Mouse (Mus musculus) layer of hippocampus, postnatal 14 days (tissue): Measurements from ENCODE around the gene Epyc. TPM values are rescaled to one million over a fixed set of nuclear protein-coding genes. Genes with fewer than 3 reads are reported as not detected.
"Not testable (repeated sequence)": the region's sequence is repeated elsewhere in the genome, so short reads cannot be mapped to it uniquely, and the experiment has no call there.

ENCODE experiments used
- DNase-seq, 2 experiments: peaks; one replicate each; pipeline ENCODE4 v3.0.0; 2021 to 2022; ENCODE audit warnings: low spot score in 2 of 2, mixed read lengths in 1 of 2
- total RNA-seq, 2 experiments: library from RNA; stranded (reverse); gene quantifications; 2 replicates each; pipeline ENCODE4 v1.2.3; 2021

Epyc gene
- total RNA-seq, 2 experiments from 2014 or later: not detected

- peak; percentile 16 to 52 for DNase-seq
Measured at GRCm38 (mm10) chr10:97712687-97713086, 68.8 kb downstream of the Epyc start.

GRCm38 (mm10) chr10:97714584-97714983 is 70.7 kb downstream of the Epyc start:
- DNase-seq: no peak

GRCm38 (mm10) chr10:97715289-97715906 is 71.5 kb downstream of the Epyc start:
- peak in 1 of 2 experiments; percentile 55 for DNase-seq

- DNase-seq: peak in 1 of 2 experiments; percentile 34
Measured at GRCm38 (mm10) chr10:97717233-97717632, 73.4 kb downstream of the Epyc start.

GRCm38 (mm10) chr10:97718021-97718420 is 74.2 kb downstream of the Epyc start:
- peak in 1 of 2 experiments; percentile 41 for DNase-seq

- no peak for DNase-seq
Measured at GRCm38 (mm10) chr10:97720625-97721024, 76.8 kb downstream of the Epyc start.

- no peak for DNase-seq
Measured at GRCm38 (mm10) chr10:97722709-97723108, 78.8 kb downstream of the Epyc start.

- no peak for DNase-seq
Measured at GRCm38 (mm10) chr10:97725929-97726328, 82.1 kb downstream of the Epyc start.

- not testable (repeated sequence) for DNase-seq
Measured at GRCm38 (mm10) chr10:97726655-97727054, 82.8 kb downstream of the Epyc start, which contains the start of gene C030005K15Rik. Gene C030005K15Rik, minus strand, starts transcription at chr10:97726755.

Other genes with a start within 250 kb of the Epyc start
- gene Dcn, start 164.5 kb upstream of the Epyc start, total RNA-seq: 10 to 100 TPM; 38.5 to 44.3 TPM
- 1 to 10 TPM; 4.0 to 5.3 TPM for gene Lum, start 78.9 kb upstream of the Epyc start, total RNA-seq
- gene Kera, start 37.2 kb upstream of the Epyc start, total RNA-seq: under 1 TPM; 0.33 to 0.78 TPM
- not detected for gene Ccer1, start 49.0 kb downstream of the Epyc start, total RNA-seq
- gene C030005K15Rik, start 82.7 kb downstream of the Epyc start, total RNA-seq: under 1 TPM; 0.28 to 0.52 TPM